Mouse (Mus musculus) bone marrow macrophage, adult 2 months (primary cell): ENCODE data around the gene Heyl. TPM values are rescaled to one million over a fixed set of nuclear protein-coding genes. Genes with fewer than 3 reads are reported as not detected.
A peak's percentile ranks its signal among the peaks of the same experiment; 100 is the strongest.

Source experiments
- H3K27ac ChIP-seq: 2 replicates; pipeline ENCODE4 v1.5.1; 2012; ENCODE audit warnings: low read depth, low read length; ENCODE audit not compliant: insufficient read depth
- H3K4me1 ChIP-seq: 2 replicates; pipeline ENCODE4 v1.6.1; 2012; ENCODE audit warnings: low read length; ENCODE audit not compliant: control insufficient read depth, insufficient read depth
- H3K4me3 ChIP-seq: 2 replicates; pipeline ENCODE4 v1.5.1; 2012; ENCODE audit warnings: mild to moderate bottlenecking, low read length, moderate library complexity; ENCODE audit not compliant: insufficient read depth
- CTCF ChIP-seq: IDR thresholded peaks from 2 replicates; pipeline ENCODE4 v1.5.1; 2012; ENCODE audit warnings: low read depth, mild to moderate bottlenecking, low read length, moderate library complexity
- POLR2A ChIP-seq: IDR thresholded peaks from 2 replicates; pipeline ENCODE4 v1.6.1; 2012; ENCODE audit warnings: mild to moderate bottlenecking, low read depth, low read length, borderline replicate concordance
- polyA plus RNA-seq: library from polyadenylated mRNA; stranded (reverse); fragments of >200 nt; gene quantifications from 2 replicates; pipeline ENCODE4 v1.2.4, GENCODE M21; 2012; ENCODE audit not compliant: missing spikeins, insufficient read depth, insufficient read length

Heyl gene
- polyA plus RNA-seq, 1 experiment: not detected

DNA sequence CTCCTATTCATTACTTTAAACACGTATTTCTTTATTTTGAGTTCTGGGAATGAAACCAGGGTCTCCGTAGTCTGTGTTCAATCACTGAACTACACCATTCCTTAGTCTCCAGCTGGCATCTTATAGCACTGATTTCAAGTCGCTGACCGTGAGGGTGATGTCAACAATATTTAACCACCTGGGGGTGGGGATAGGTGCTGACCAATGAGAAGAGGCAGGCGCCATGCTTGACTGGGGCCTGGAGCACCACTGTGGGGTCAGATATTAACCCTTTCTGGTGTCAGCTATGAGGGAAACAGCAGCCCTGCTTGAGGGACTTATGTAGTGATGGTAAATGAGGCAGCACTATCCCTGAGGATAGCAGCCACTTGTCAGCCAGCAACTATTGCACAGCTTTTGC is 21.9 kb upstream of the Heyl start:
- Histone ChIP-seq H3K27ac (no peak overlapping the region), H3K4me3 (no peak overlapping the region), H3K4me1 (0 out of 2 replicates have a peak, but pooled peaks cover 3% of the 10 kb centered on the region)
- TF ChIP-seq POLR2A (no peak), CTCF (no peak)

GRCm38 (mm10) chr4:123212330-123212729 is 21.0 kb upstream of the Heyl start:
- Histone ChIP-seq H3K27ac (no peak overlapping the region), H3K4me1 (0 out of 2 replicates have a peak, but pooled peaks cover 3% of the 10 kb centered on the region), H3K4me3 (no peak overlapping the region)
- TF ChIP-seq CTCF (no peak), POLR2A (no peak)

GRCm38 (mm10) chr4:123213975-123214374 is 19.4 kb upstream of the Heyl start:
- no peak overlapping the region for H3K4me3 ChIP-seq
- no peaks in the 10 kb centered on the region for H3K4me1 ChIP-seq
- TF ChIP-seq CTCF (no peak), POLR2A (no peak)
- no peak overlapping the region for H3K27ac ChIP-seq

DNA sequence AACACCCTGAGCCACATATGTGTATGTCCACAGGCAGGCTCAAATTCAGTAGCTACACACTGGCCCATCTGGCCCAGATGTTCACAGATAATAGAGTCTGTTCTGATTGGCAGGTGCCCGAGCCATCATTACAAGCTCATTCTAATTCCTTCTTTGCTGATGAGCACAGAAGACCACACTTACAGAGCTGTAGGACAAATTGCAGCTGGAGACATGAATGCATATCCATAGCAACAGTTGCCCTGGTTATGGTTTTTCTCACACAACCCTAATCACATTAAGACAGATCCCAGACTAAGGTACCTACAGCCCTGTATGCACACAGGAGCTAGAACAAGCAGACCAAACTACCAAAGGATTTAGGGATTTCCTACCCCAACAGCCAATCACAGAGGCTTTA is 18.0 kb upstream of the Heyl start:
- Histone ChIP-seq H3K4me1 (no peaks in the 10 kb centered on the region), H3K27ac (no peak overlapping the region), H3K4me3 (no peak overlapping the region)
- TF ChIP-seq CTCF (no peak), POLR2A (no peak)

GRCm38 (mm10) chr4:123216782-123217181 is 16.6 kb upstream of the Heyl start:
- no peak overlapping the region for H3K27ac ChIP-seq
- H3K4me1 ChIP-seq: no peaks in the 10 kb centered on the region
- no peak overlapping the region for H3K4me3 ChIP-seq
- no peak for TF ChIP-seq POLR2A
- TF ChIP-seq CTCF: peak; percentile 84

GRCm38 (mm10) chr4:123219720-123220357 is 13.5 kb upstream of the Heyl start:
- H3K4me3 ChIP-seq: no peak overlapping the region
- no peak overlapping the region for H3K27ac ChIP-seq
- no peak for TF ChIP-seq POLR2A
- TF ChIP-seq CTCF: peak; percentile 81
- H3K4me1 ChIP-seq: no peaks in the 10 kb centered on the region

DNA sequence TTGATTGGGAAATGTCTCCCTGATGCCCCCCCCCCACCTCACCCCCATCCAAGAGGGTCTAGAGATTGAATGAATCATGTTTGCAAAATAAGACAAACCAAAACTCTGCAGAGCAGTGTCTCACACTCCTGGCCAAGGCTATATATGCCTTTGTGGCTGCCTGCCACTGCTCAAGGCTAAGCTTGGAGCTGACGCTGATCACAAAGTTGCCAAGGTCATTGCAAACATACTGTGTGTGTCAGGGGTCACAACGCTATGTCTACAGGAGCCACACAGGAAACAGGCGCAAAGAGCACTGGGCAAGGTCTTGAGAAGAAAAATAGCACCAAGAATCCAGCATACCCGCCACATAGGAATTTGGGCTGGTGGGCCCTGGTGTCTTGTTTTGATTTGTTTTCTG is 12.7 kb upstream of the Heyl start:
- Histone ChIP-seq H3K4me1 (no peaks in the 10 kb centered on the region), H3K4me3 (no peak overlapping the region), H3K27ac (no peak overlapping the region)
- TF ChIP-seq CTCF (no peak), POLR2A (no peak)

- Histone ChIP-seq H3K4me3 (no peak overlapping the region), H3K27ac (no peak overlapping the region), H3K4me1 (no peaks in the 10 kb centered on the region)
- TF ChIP-seq CTCF (no peak), POLR2A (no peak)
These were observed 10.0 kb upstream of the Heyl start for GRCm38 (mm10) chr4:123223309-123223708.

DNA sequence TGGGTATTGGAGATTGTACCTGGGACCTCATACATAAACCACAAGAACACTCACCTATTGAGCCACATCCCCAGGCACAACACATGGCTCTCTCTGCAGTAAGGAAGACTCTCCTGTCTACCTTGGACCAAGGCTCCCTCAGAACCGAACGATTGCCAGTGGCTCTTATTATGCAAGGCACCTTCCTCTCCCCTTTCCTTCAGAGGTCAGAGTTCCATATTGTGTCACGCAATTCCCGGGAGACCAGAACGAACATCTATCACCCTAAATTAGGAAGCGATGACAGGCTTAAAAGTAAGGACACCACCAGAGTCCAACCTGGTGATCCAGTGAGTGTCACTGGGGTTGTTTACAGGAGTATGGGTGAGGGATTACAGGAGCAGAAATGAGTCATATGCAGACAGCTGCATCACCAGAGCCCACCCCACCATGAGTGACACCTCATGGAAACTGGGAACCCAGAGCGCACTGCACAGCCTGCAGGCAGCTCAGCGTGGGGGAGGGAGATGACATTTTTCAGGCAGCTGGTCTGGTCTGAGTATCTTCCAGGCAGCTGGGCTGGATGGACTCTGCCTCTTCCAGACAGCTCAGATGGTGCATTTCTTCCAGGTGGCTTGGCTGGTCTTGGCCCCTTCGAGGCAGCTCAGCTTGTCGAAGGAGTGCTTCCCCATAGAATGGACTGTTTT is 7.5 kb upstream of the Heyl start:
- TF ChIP-seq POLR2A: no peak
- no peak overlapping the region for H3K27ac ChIP-seq
- no peak overlapping the region for H3K4me3 ChIP-seq
- no peaks in the 10 kb centered on the region for H3K4me1 ChIP-seq

DNA sequence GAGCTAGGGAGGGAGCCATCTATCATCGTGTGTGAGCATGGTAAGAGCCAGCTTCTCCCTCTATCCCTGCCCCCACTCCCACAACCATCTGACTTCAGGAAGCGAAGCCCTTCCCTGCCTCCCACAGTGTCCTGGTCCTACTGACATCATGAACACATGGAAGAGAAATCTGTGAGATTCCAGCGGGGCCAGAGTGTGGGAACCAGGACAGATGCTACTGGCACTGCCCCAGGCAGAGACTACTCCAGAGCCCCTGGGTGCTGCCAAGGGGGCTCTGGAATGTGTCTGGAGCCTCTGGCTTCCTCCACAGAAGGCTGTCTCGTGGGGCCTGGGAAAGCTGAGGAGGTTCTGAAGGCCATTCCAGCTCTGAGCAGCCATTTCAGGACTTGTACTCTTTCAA is 5.6 kb upstream of the Heyl start:
- TF ChIP-seq CTCF: no peak
- no peak for TF ChIP-seq POLR2A
- Histone ChIP-seq H3K4me3 (no peak overlapping the region), H3K4me1 (no peaks in the 10 kb centered on the region), H3K27ac (no peak overlapping the region)
